Mouse (Mus musculus): Measurements from ENCODE around the gene Pfkfb4. TPM values are rescaled to one million over a fixed set of nuclear protein-coding genes. Genes with fewer than 3 reads are reported as not detected.

Gene Pfkfb4
- polyA plus RNA-seq, 1 experiment from 2014 or later = 7.8 TPM

DNA sequence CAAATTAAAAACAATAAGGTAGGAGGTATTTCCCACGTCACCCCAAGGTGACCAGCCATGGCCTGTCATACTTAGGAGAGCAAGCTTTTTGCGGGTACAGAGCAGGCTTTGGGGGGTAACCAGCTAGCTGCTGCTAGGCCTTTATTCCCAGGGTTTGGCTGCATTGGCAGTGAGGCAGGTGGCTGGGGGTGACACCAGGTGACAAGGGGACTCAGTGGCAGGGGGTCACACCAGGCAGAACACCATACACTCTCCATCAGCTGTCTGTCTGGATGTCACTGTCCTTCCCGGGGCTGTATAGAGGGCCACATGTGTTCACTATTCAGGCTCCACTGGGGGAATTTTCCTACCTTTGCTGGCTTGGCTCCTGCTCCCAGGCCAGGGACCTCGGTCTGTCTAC is 65.3 kb downstream of the Pfkfb4 start:
- H3K4me2 ChIP-seq (ENCODE audit: low read depth, low read length) = no peak overlapping the region
- H3K36me3 ChIP-seq (replicated peaks; ENCODE audit: control insufficient read depth, insufficient read depth, low read depth, low read length) = peaks cover 6% of the 10 kb centered on the region
- H3K27ac ChIP-seq (replicated peaks; ENCODE audit: low read depth, low read length) = no peak overlapping the region
- 86% methylated on average over 4 of the region's 4 CpGs for WGBS
- no peak overlapping the region for H3K4me3 ChIP-seq (ENCODE audit: low read depth, low read length)
- no peak overlapping the region for H3K9ac ChIP-seq (replicated peaks; ENCODE audit: low read length)
- ATAC-seq (replicated peaks; ENCODE audit: insufficient number of reproducible peaks, low FRiP score, low TSS enrichment, low read depth) (no peak), DNase-seq (ENCODE audit: low spot score) (no peak)
- no peaks in the 10 kb centered on the region for H3K9me3 ChIP-seq (replicated peaks; ENCODE audit: control insufficient read depth, low read length)
- H3K27me3 ChIP-seq (ENCODE audit: control insufficient read depth, insufficient read depth, low read length) = no peaks in the 10 kb centered on the region
- H3K4me1 ChIP-seq (ENCODE audit: control insufficient read depth, insufficient read depth, low read length) = peaks cover 3% of the 10 kb centered on the region; the same call in 1 of the 2 replicates

DNA sequence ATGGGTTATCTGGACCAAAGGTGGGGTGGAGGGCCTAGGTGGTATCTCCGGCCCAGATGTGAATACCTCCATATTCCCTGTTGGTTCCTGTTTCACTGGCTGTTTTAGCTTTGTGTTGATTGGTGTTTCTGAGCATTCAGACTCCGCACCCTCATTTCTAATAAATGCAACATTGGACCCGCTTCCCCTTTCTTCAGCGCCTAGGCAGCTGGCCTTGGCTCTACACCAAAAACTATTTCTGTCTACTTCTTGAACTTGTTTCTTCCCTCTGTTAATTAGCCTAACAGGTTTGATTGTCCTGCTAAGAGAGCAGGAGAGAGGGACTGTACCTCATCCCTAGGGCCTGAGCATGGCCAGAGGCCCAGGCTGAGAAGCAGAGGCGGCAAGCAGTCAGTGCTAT is 66.0 kb downstream of the Pfkfb4 start:
- Histone ChIP-seq H3K9ac (replicated peaks; ENCODE audit: low read length) (no peak overlapping the region), H3K4me2 (ENCODE audit: low read depth, low read length) (no peak overlapping the region), H3K9me3 (replicated peaks; ENCODE audit: control insufficient read depth, low read length) (no peaks in the 10 kb centered on the region), H3K4me1 (ENCODE audit: control insufficient read depth, insufficient read depth, low read length) (peaks cover 3% of the 10 kb centered on the region; the same call in 1 of the 2 replicates), H3K4me3 (ENCODE audit: low read depth, low read length) (no peak overlapping the region), H3K27me3 (ENCODE audit: control insufficient read depth, insufficient read depth, low read length) (no peaks in the 10 kb centered on the region), H3K27ac (replicated peaks; ENCODE audit: low read depth, low read length) (no peak overlapping the region), H3K36me3 (replicated peaks; ENCODE audit: control insufficient read depth, insufficient read depth, low read depth, low read length) (peaks cover 6% of the 10 kb centered on the region)
- WGBS = 93% methylated on average over 5 of the region's 5 CpGs
- ATAC-seq (replicated peaks; ENCODE audit: insufficient number of reproducible peaks, low FRiP score, low TSS enrichment, low read depth) (no peak), DNase-seq (ENCODE audit: low spot score) (no peak)

- Histone ChIP-seq H3K9me3 (replicated peaks; ENCODE audit: control insufficient read depth, low read length) (no peaks in the 10 kb centered on the region), H3K4me1 (ENCODE audit: control insufficient read depth, insufficient read depth, low read length) (peaks cover 3% of the 10 kb centered on the region; the same call in 1 of the 2 replicates), H3K27ac (replicated peaks; ENCODE audit: low read depth, low read length) (no peak overlapping the region), H3K9ac (replicated peaks; ENCODE audit: low read length) (no peak overlapping the region), H3K36me3 (replicated peaks; ENCODE audit: control insufficient read depth, insufficient read depth, low read depth, low read length) (peaks cover 8% of the 10 kb centered on the region), H3K4me3 (ENCODE audit: low read depth, low read length) (no peak overlapping the region), H3K27me3 (ENCODE audit: control insufficient read depth, insufficient read depth, low read length) (no peaks in the 10 kb centered on the region), H3K4me2 (ENCODE audit: low read depth, low read length) (no peak overlapping the region)
- no peak for ATAC-seq (replicated peaks; ENCODE audit: insufficient number of reproducible peaks, low FRiP score, low TSS enrichment, low read depth)
- DNase-seq (ENCODE audit: low spot score) = no peak
- WGBS = 94% methylated on average over 19 of the region's 19 CpGs
Measured at GRCm38 (mm10) chr9:109058006-109058765, 66.6 kb downstream of the Pfkfb4 start.

DNA sequence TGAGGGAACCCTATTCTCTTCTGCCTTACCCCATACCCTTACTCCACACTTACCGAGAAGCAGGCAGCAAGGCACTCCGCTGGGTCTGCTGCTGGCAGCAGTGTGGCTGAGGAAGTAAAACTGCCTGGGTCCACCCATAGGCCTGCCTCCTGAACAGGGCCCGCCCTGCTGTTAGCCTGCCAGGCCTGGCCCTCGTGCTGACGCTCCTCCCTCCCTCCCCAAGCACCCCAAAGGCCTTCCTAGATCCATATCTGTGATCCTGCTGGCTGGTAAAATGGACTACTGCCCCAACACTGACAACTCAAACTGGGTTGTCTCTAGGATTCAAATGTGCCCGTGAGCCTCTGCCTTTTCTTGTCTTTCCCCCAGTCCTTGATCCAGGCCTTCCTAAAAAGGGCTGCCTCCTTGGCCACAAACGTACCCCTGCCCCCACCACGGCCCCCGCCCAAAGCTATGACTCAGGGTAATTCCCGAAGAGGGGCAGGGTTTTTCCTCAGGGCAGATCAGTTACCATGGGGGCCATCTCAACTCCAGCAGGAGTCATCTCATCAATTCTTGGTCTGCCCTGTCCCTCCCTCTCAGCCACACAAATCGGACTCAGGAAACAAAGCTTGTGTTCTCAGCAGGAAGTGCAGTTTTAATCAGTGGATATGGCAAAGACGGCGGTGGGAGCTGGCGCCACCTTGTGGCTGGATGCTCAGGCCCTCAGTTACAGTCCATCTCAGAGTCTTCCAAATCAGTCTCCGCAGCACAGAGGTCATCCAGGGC is 67.7 kb downstream of the Pfkfb4 start, which contains the start of gene Trex1:
Gene Trex1, minus strand, starts transcription at position 599 of the 768 bp plus-strand sequence.
- peak; percentile 84 for DNase-seq (ENCODE audit: low spot score)
- peak; percentile 64 for ATAC-seq (replicated peaks; ENCODE audit: insufficient number of reproducible peaks, low FRiP score, low TSS enrichment, low read depth)
- H3K27me3 ChIP-seq (ENCODE audit: control insufficient read depth, insufficient read depth, low read length) = no peaks in the 10 kb centered on the region
- WGBS = 19% methylated on average over 15 of the region's 15 CpGs
- no peak within 1 kb of the TSS for H3K4me3 ChIP-seq (ENCODE audit: low read depth, low read length)
- H3K4me1 ChIP-seq (ENCODE audit: control insufficient read depth, insufficient read depth, low read length) = peaks cover 3% of the 10 kb centered on the region; the same call in 1 of the 2 replicates
- H3K27ac ChIP-seq (replicated peaks; ENCODE audit: low read depth, low read length) = 0 out of 2 replicates have a peak within 1 kb of the TSS, but pooled peaks have one; percentile 8
- peaks cover 11% of the 10 kb centered on the region for H3K36me3 ChIP-seq (replicated peaks; ENCODE audit: control insufficient read depth, insufficient read depth, low read depth, low read length)
- H3K4me2 ChIP-seq (ENCODE audit: low read depth, low read length) = peak within 1 kb of the TSS; percentile 42
- H3K9ac ChIP-seq (replicated peaks; ENCODE audit: low read length) = peak within 1 kb of the TSS; percentile 45
- no peaks in the 10 kb centered on the region for H3K9me3 ChIP-seq (replicated peaks; ENCODE audit: control insufficient read depth, low read length)

GRCm38 (mm10) chr9:109060184-109060897 is 68.8 kb downstream of the Pfkfb4 start:
- Histone ChIP-seq H3K36me3 (replicated peaks; ENCODE audit: control insufficient read depth, insufficient read depth, low read depth, low read length) (peaks cover 18% of the 10 kb centered on the region), H3K4me3 (ENCODE audit: low read depth, low read length) (no peak overlapping the region), H3K4me2 (ENCODE audit: low read depth, low read length) (no peak overlapping the region), H3K27ac (replicated peaks; ENCODE audit: low read depth, low read length) (no peak overlapping the region), H3K4me1 (ENCODE audit: control insufficient read depth, insufficient read depth, low read length) (no peaks in the 10 kb centered on the region), H3K27me3 (ENCODE audit: control insufficient read depth, insufficient read depth, low read length) (no peaks in the 10 kb centered on the region), H3K9me3 (replicated peaks; ENCODE audit: control insufficient read depth, low read length) (no peaks in the 10 kb centered on the region), H3K9ac (replicated peaks; ENCODE audit: low read length) (no peak overlapping the region)
- WGBS = 86% methylated on average over 16 of the region's 16 CpGs
- 0 out of 2 replicates have a peak, but pooled peaks have one; percentile 19 for ATAC-seq (replicated peaks; ENCODE audit: insufficient number of reproducible peaks, low FRiP score, low TSS enrichment, low read depth)
- DNase-seq (ENCODE audit: low spot score) = no peak

- ATAC-seq (replicated peaks; ENCODE audit: insufficient number of reproducible peaks, low FRiP score, low TSS enrichment, low read depth) = no peak
Measured at GRCm38 (mm10) chr9:109060898-109061295, 69.3 kb downstream of the Pfkfb4 start.

DNA sequence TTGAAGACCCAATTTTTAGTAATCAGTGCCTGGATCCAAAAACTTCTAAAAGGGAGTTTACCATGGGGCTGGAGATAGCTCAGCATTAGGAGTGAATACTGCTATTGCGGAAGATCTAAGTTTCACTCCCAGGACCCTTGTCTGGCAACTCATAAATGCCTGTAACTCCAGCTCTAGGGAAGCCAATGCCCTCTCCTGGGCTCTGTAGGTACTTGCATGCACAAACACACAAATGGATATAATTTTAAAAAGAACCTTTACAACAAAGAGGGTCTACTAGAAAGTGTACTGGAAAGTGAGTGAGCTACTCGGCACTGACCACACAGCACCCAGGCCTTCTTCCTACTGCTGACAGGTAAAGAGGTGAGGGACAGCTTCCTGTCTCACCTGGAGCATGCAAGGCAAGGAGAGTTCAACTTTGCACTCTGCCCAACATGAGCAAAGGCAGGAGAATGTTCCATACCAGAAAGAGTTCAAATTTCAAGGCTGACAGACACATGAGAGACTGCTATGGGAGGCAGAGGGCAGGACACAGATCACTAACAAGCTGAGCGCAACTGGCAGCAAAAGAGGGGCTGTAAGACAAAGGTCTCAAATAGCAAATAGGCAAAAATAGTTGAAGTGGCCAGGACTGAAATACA is 76.6 kb downstream of the Pfkfb4 start:
- no peak overlapping the region for H3K9ac ChIP-seq (replicated peaks; ENCODE audit: low read length)
- H3K27ac ChIP-seq (replicated peaks; ENCODE audit: low read depth, low read length) = no peak overlapping the region
- no peak for ATAC-seq (replicated peaks; ENCODE audit: insufficient number of reproducible peaks, low FRiP score, low TSS enrichment, low read depth)
- H3K9me3 ChIP-seq (replicated peaks; ENCODE audit: control insufficient read depth, low read length) = no peaks in the 10 kb centered on the region
- H3K4me2 ChIP-seq (ENCODE audit: low read depth, low read length) = no peak overlapping the region
- WGBS = 90% methylated on average over 3 of the region's 3 CpGs
- no peak overlapping the region for H3K4me3 ChIP-seq (ENCODE audit: low read depth, low read length)
- no peaks in the 10 kb centered on the region for H3K27me3 ChIP-seq (ENCODE audit: control insufficient read depth, insufficient read depth, low read length)
- DNase-seq (ENCODE audit: low spot score) = no peak
- no peaks in the 10 kb centered on the region; the same call in 1 of the 2 replicates for H3K4me1 ChIP-seq (ENCODE audit: control insufficient read depth, insufficient read depth, low read length)
- peaks cover 21% of the 10 kb centered on the region for H3K36me3 ChIP-seq (replicated peaks; ENCODE audit: control insufficient read depth, insufficient read depth, low read depth, low read length)

More at GRCm38 (mm10) chr9:109060898-109061295, 69.3 kb downstream of the Pfkfb4 start:
- Histone ChIP-seq H3K4me1 (ENCODE audit: control insufficient read depth, insufficient read depth, low read length) (no peaks in the 10 kb centered on the region), H3K27me3 (ENCODE audit: control insufficient read depth, insufficient read depth, low read length) (no peaks in the 10 kb centered on the region), H3K4me3 (ENCODE audit: low read depth, low read length) (no peak overlapping the region), H3K4me2 (ENCODE audit: low read depth, low read length) (no peak overlapping the region), H3K9ac (replicated peaks; ENCODE audit: low read length) (no peak overlapping the region), H3K9me3 (replicated peaks; ENCODE audit: control insufficient read depth, low read length) (no peaks in the 10 kb centered on the region), H3K27ac (replicated peaks; ENCODE audit: low read depth, low read length) (no peak overlapping the region), H3K36me3 (replicated peaks; ENCODE audit: control insufficient read depth, insufficient read depth, low read depth, low read length) (peaks cover 24% of the 10 kb centered on the region)
- DNase-seq (ENCODE audit: low spot score) = no peak
- WGBS = 91% methylated on average over 5 of the region's 5 CpGs
